Mouse (Mus musculus): ENCODE data around the gene Ndufs3.

The Ndufs3 gene

DNA sequence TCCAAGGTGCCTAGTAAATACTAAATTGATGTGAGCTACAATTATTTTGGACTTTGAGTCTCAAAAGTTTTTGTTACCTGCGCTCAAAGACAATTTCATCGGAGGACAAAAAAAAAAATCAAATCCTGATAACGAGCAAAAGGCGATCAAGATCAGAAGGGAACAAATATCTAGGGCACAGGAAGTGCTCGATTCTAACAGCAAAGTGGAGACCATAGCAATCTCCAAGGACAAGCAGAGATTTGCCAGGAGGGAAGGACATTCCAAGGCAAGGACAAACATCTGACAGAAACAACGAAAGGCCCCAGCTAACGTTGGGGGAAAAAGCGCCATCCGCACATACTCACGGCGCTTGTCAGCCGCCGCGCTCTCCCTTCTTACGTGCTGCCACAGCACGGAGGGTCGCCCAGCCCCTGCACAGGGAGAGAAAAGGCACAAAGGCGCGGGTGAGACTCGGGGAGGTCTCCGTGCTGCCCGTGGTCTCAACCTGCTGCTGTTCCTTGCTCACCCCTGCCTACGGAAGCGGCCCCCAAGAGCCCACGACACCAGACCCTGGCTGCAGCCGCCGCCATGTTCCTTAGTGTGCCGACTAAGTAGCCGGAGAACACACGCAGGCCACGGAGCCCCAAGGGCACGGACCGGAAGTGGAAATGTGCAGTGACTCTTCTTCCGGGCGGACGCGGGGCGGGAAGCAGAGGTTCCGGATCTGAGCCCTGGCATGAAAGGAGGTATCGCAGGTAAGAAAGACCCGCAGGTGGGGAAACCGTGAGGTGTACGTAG, at the start of gene Ndufs3, which contains the start of gene Kbtbd4:
Ndufs3 (minus strand) TSS at position 752 of the 780 bp plus-strand sequence.
Kbtbd4 (plus strand) TSS at position 665 of the 780 bp plus-strand sequence.
- peak; percentile 92 for DNase-seq (ENCODE audit: low read depth, low spot score)

DNA sequence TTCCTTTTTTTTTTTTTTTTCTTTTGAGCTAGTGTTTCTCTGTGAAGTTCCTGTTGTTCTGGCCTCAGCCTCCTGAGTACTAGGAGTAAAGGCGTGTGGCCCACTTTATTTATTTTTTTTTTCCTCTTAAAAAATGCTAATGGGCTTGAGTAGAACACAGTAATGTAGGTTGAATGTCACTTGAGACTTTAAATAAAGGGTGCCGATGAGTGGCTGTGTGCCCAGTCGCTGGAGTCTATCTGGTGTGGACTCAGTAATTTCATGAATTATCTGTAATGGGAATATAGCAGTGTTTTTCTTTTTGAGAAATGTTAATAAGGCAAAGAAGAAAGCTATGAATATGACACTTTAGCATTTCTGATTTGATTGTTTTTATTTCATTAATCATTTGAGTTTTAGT, 48.8 kb upstream of the Ndufs3 start:
- DNase-seq (ENCODE audit: low read depth, low spot score): no peak

DNA sequence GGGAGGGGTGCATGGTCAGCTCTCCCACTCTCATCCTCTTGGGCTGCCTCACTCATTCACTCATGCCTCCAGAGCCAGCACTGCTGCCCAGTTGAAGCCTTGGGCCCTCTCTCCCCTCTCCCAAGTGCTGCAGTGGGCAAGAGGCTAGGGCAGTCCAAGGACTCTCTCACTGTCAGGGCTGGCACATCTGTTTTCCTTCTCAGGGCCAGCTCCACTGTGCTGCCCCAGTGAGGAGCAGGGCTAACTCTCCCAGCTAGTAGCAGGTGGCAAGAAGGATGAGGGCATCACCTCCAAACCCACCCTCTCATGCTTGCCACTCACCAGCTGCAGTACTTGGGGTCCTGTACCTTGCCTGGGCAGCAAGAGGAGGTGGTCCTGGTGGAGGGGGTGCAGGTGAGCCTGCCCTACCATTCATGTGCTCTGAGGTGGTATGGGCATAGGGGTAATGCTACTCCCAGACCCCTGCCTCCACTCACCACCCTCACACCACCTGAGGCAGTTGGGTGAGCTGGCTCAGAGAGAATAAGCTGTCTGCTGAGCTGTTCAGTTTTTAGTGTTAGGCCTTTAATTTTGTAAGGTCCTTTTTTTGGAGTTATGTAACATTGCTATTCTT, 46.1 kb upstream of the Ndufs3 start:
- no peak for DNase-seq (ENCODE audit: low read depth, low spot score)

DNA sequence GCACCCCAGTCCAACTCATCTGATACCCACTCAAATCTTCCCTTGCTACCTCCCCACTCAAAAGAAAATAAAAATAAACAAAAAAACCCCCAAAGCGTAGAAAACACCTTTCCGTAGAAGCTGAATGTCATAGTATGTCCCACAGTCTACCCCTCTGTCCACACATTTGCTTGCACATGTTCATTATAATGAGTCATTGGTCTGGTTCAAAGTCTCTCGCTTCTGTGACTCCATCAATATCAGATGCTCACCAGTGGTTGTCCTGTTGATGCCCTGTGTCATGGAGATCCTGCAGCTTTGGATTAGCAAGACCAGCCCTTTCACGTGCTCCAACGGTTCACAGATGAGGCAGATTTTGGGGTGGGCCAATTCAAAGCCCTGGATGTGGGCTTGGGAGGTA, 45.5 kb upstream of the Ndufs3 start:
- no peak for DNase-seq (ENCODE audit: low read depth, low spot score)

DNA sequence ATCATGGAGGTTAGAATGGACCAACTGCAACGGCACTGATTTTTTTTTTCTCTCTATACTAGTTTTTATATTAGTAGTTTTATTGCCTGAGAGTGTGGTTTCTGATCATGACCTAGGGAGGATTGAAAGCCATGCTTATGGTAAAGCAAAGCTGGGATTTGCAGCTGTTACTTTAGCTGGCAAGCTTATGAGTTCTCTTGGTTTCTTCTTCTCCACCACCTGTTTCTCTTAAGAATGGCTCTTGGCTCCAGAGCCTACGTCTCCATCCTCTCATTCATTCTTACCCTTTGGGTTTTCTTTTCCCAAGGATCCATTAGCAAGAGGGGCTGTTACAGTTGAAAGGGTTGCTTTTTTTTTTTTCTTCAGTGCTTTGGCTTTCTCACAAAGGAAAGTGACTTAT, 37.1 kb upstream of the Ndufs3 start:
- no peak for DNase-seq (ENCODE audit: low read depth, low spot score)

DNA sequence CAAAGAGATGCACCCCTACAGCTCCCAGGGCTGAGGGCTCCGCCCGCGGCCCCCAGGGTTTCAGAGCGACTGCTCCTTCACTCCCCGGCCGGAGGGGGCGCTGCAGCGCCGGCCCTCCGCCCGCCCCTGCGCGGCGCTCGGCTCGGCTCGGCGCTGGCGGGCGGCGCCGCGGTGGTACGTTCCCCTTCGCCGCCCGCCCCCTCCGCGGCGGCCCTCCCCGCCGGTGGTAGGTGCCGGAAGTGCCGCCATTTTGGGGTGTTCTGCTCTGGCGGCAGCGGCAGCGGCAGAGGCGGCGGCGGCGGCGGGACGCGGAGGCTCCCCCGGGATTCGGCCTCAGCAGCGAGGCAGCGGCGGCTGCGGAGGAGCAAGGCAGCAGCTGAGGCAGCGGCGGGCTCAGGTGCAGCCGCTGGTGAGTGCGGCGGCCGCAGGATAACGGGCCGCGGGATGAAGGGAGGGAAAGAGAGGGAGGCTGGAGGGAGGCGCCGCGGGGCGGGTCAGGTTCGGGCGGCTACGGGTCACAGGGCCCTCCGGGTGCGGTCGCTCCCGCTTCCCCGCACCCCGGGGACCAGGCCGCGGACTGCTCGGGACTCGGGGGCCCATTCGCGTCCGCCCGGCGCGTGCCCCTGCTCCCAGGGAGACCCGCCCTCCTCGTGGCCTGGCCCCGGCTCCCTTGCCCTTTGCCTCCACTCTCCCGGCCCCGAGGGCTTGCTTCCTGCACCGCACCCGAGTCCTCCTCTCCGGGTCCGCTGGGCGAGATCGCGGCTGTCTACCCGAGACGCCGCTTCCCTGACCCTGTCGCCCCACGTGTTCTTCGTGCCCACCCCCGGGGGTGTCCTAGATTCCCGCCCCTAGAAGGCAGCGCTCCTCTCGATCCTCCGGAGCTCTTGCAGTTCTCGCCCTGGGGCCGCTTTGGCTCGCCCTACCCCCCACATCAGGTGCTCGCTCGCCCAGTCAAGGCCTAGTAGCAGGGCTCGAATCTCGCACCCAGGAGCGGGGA, 35.9 kb upstream of the Ndufs3 start, which contains the start of gene Celf1:
Celf1 (plus strand) TSS at position 150 of the 997 bp plus-strand sequence.
- DNase-seq (ENCODE audit: low read depth, low spot score): peak; percentile 93

DNA sequence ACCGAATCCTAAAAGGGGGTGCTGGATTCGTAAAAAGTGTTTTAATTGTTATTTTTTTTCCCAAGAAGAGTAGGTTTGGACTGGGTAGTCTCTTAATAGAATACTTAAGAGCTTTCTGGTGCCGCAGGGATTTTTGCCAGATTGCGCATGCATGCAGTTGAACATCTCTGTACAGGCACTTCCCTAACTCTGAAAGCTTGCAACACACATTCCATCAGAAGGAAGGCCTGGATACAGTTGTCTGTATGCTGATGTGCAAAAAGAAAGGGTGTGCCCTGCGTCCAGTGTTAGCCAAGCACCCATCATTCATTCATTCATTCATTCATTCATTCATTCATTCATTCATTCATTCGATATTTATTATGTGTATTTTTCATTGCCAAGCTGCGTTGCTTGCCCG, 35.1 kb upstream of the Ndufs3 start:
- DNase-seq (ENCODE audit: low read depth, low spot score): no peak

DNA sequence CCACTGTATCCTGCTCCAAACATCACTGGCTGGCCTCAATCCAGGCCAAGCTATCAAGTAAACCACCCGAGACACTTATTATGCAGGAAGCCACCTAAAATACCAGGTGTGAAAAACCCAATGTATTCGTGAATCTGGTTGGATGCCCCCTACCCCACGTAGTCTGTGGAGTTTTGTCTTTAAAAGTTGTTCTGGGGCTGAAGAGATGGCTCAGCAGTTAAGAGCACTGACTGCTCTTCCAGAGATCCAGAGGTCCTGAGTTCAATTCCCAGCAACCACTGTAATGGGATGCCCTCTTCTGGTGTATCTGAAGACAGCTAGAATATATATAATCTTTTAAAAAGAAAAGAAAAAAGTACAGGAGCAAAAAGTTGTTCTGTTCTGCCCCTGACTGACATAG, 33.7 kb upstream of the Ndufs3 start:
- DNase-seq (ENCODE audit: low read depth, low spot score): no peak

DNA sequence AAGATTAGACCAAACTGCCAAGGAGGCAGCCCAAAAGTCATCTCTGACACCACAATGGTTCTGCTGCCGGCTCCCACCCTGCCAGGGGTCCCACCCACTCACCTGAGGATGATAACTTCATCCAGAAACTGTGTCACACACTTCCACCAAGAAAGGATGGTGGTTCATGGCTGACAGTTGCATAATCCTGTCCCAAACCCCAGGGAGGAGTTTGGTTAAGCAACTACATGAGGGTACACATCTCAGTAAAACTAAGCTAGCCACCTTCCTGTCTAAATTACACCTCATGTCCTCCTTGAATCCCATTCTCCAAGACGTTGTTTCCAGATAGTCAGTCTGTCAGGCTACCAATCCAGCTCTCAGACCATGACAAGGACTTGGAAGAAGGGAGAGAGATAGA, 27.6 kb upstream of the Ndufs3 start:
- DNase-seq (ENCODE audit: low read depth, low spot score): no peak

DNA sequence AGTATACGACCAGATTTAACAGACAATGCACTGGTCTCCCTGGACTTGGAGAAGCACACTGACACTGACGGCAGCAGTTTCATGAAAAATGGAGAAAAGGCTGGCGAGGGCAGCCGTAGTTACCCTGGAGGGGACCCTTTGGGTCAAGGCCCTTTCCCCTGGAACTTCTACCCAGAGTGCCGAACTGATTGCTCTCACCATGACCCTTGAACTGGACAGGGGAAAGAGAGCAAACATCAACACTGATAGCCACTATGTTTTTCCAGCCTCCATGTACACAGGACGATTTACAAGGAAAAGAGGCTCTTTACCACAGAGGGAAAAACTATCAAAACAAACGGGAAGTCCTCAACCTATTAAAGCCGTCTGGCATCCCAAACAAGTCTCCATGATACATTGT, 27.2 kb upstream of the Ndufs3 start:
- DNase-seq (ENCODE audit: low read depth, low spot score): no peak

DNA sequence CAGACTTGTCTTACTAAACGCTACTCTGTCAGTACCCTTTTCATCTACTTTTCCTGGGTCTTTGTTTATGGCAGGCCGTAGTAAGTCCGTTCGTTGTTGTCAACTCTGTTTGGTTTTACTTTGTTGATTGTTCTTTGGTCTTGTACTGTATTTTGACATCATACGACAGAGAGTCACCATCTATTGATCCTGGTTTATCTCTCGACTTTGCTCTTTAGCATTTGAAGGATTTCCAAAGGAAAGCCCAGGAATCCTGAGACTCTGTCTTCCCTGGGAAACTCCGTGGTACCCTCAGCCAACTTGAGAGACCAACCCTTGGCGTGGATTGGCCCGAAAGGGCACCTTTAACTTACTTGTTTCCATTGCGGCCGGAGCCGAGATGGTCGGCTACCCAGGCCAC, 23.9 kb upstream of the Ndufs3 start:
- DNase-seq (ENCODE audit: low read depth, low spot score): no peak

DNA sequence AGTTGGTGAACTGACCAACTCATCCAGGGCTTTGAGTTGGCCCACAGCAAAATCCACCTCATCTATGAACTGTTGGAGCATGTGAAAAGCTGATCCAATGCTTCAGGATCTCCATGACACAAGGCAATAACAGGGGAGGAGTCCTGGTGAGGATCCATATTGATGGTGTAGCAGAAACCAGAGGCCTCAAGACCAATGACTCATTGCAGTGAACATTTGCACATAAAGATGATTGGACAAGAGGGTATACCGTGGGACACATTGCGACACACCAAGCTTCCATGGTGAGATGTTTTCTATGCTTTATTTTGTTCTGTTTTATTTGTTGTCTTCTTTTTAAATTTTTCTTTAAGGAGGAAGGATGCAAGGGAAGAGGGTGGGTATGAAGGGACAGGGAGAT, 18.0 kb upstream of the Ndufs3 start:
- no peak for DNase-seq (ENCODE audit: low read depth, low spot score)

DNA sequence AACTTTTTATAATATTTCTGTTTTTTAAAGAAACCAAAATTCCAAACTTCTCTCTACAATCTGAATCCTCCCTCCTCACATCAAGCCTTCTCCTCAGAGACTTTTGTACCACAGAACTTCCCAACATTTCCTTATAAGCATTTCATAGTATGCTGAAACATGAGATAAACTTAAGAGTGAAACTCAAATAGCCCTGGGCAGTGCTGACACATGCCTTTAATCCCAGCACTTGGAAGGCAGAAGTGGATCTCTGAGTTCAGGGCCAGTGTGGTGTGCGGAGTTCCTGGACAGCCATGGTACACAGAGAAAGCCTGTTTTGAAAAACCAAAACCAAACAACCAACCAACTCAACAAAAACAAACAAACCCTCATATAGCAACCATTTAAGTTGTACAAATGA, 16.6 kb upstream of the Ndufs3 start:
- DNase-seq (ENCODE audit: low read depth, low spot score): no peak

DNA sequence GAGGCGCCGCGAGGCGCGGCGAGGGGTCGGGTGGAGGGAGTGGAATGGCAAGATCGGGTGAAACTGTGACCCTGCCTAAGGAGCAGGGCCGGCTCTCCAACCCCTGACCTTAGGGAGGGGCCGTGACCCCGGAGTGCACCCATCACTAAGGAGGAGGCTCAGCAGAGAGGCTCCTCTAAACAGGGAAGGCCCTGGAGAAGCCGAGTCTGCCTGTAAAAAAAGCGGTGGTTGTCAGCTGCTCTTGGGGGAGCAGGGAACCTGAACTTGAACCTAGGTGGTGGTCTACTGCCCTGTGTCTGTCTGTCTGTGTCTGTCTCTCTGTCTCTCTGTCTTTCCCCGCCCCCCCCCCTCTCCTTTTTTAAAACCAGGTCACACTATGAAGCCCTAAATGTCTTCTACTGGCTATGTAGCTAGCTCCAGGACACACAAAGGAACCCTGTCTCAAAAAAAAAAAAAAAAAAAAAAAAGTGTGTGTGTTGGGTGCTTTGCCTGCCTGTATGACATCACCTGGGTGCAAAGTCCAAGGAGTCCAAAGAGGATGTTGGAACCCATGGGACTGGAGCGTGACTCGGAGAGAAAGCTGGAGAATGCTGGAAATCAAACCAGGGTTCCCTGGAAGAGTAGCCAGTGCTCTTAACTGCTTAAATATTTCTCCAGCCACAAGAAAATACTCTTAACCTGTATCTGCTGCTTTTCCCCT, 13.5 kb upstream of the Ndufs3 start:
- DNase-seq (ENCODE audit: low read depth, low spot score): peak; percentile 67

DNA sequence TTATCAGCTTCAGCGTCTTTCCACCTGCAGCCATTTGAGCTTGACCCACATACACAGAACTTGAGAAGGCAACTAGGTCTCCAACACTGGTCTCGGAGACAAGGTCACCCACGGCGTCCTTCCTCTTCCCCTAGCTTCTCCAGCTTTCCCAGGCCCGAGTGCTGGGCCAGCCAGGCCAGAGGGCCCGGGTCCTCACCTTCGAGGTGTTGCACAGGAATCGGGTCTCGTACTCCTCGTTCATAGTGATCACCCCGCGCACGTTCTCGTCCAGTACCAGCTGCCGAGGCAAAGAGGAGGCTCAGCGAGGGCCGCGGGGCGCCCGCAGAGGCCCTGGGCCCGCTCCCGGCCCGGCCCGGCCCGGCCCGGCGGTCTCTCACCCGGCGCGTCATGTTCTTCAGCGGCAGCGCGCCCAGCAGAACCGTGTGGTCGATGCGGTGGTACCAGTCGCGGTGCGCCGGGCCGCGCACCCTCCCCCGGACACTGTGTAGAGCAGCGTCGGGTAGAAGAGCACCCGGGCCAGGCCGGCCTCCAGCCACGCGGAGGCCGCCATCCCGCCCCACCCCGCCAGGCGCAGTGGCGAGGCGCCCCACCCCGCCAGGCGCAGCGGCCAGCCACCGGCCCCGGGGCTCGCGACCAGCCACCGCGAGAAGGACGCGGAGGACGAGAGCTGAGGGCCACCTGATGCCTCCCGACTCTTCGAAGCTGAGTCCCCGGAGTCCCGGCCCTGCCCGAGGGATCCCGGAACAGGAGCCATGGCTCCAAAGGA, 12.8 kb upstream of the Ndufs3 start:
- peak; percentile 75 for DNase-seq (ENCODE audit: low read depth, low spot score)

DNA sequence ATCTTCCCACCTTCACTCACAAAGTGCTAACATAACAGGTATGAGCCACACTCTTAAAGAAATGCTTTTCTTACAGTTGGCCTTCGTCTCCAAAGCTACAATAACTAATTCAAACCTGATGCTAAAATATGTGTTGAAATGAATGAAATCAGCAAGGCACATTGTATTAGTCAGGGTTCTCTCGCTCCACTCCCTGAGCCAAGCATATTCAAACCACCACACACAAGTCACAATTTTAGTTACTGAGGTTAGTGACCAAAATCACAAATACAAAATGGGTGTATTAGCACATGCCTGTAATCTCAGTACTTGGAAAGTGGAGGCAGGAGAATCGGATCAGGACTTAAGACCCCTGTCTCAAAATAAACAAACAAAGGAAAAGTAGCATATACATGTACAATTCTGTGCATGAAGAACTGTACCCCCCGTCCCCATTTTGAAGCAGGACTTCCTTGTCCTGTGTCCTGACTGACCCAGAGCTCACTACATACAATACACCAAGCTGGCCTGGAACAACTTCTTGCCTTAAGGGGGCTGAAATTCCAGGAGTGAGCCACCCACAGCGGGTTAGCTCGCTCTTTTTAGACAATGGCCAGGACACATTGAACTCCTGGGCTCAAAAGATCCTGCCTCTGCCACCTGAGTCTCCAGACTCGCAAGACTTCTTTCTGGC, 12.1 kb upstream of the Ndufs3 start:
- DNase-seq (ENCODE audit: low read depth, low spot score): no peak

DNA sequence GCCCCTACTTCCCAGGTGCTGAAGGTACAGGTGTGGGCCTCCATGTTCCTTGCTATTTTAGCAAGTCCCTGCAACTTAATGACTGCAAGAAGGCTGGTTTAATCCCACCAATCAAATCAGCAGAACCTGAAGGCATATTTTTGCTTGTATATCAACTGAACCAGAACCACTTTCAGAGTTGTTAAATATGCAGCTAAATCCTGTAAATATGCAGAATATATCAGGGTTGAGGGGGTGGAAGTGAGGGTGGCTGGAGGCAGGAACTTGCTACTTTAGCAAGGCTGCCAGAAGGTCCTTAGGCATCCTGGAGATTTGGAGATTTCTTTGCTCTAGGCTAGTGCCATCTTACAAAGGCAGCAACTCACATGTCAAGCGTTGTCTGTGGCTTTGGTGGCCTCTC, 10.9 kb upstream of the Ndufs3 start:
- DNase-seq (ENCODE audit: low read depth, low spot score): no peak

DNA sequence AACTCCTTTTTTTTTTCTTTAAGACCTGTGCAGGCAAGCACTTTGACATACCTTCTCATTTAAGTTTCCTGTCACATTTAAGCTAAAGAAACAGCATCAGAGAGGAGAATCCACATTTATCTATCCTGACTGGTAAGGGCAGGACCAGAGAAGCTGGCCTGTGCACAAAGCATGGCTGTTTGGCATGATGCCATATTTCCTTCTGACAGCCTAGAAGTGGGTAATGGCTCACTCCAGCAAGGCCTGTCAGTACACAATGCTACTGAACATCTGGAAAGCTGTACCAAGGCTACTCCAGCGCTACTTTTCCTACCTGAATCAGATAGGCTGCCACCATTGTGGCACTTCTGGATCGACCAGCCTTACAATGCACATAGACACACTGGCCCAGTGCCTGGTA, 9.0 kb upstream of the Ndufs3 start:
- DNase-seq (ENCODE audit: low read depth, low spot score): no peak

DNA sequence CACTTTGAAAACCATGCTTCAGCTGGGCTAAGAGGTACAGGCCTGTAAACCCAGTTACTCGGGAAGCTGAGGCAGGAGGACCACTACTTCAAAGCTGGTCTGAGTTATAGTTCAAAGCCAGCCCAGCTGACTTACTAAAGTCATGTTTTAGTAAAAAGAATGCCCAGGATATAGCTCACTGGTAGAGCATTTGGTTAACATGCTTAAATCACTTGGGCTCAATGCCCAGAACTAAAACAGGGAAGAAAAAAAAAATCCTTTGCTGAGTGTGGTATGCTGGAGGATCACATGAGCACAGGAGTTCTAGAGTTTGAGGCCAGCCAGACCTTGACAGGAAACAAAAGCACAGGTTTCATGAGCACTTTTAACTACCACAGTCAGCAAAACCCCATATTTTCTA, 7.0 kb upstream of the Ndufs3 start:
- no peak for DNase-seq (ENCODE audit: low read depth, low spot score)

DNA sequence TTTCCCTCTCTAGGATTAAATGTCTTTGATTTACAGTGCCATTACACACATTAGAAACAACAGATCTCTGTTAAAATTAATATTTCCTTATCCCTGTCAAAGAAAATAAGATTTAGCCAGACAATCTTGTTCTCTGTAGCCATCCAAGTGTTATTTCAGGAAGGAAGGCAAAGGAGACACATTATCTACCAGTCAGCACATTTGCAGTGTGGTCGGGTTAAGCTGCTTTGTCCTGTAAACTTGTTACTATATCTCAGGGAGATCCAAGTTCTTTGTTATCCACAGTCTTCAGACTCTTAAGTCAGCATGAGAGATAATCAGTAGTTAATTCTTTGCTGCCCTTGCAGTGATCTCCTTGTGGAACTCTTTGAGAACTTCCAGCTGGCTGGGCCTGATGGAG, 6.2 kb upstream of the Ndufs3 start:
- DNase-seq (ENCODE audit: low read depth, low spot score): no peak
